Mouse (Mus musculus) lung, adult 2 months (tissue): ENCODE results near the gene Rmi1.

Source experiments
- CTCF ChIP-seq: fragments of 200-500 bp; IDR thresholded peaks from 2 replicates; pipeline ENCODE4 v1.5.1; 2011; ENCODE audit warnings: mild to moderate bottlenecking, low read length, control low read depth; ENCODE audit not compliant: insufficient read depth
- POLR2A ChIP-seq: fragments of 200-500 bp; IDR thresholded peaks from 2 replicates; pipeline ENCODE4 v1.6.1; 2011; ENCODE audit warnings: low read depth, mild to moderate bottlenecking, control low read depth, low read length, borderline replicate concordance; ENCODE audit errors: extremely low read depth

- no peak for TF ChIP-seq CTCF
- no peak for TF ChIP-seq POLR2A
Observed at GRCm38 (mm10) chr13:58352996-58353395, 49.1 kb upstream of the Rmi1 start.
